Mouse (Mus musculus) limb, embryonic 11.5 days (tissue): ENCODE data around the gene 7530416G11Rik. TPM values are rescaled to one million over a fixed set of nuclear protein-coding genes. Genes with fewer than 3 reads are reported as not detected.

ENCODE experiments used
- ATAC-seq: fragments of 200-750 bp; cut with Nextera tagmentation; 2 replicates; pipeline ENCODE4 v1.8.0; 2017; ENCODE audit warnings: low read depth; ENCODE audit not compliant: insufficient number of reproducible peaks, low FRiP score, low TSS enrichment
- DNase-seq: peaks from one replicate; pipeline ENCODE4 v3.0.0-alpha.2; 2015; ENCODE audit warnings: low spot score
- H3K27ac ChIP-seq: fragments of 300-500 bp; sonication (generic); replicated peaks from 2 replicates; pipeline ENCODE4 v1.5.1; 2014; ENCODE audit warnings: low read depth, mild to moderate bottlenecking, low read length
- H3K27me3 ChIP-seq: fragments of 300-500 bp; sonication (generic); 2 replicates; pipeline ENCODE4 v1.6.1; 2014; ENCODE audit warnings: mild to moderate bottlenecking, low read length, mixed read lengths; ENCODE audit not compliant: control insufficient read depth, insufficient read depth
- H3K36me3 ChIP-seq: fragments of 300-500 bp; sonication (generic); 2 replicates; pipeline ENCODE4 v1.6.1; 2014; ENCODE audit warnings: mild to moderate bottlenecking, low read length, moderate library complexity, mixed read lengths; ENCODE audit not compliant: control insufficient read depth, insufficient read depth
- H3K4me1 ChIP-seq: fragments of 300-500 bp; sonication (generic); 2 replicates; pipeline ENCODE4 v1.6.1; 2014; ENCODE audit warnings: low read length, mixed read lengths; ENCODE audit not compliant: control insufficient read depth, insufficient read depth
- H3K4me2 ChIP-seq: fragments of 300-500 bp; sonication (generic); 2 replicates; pipeline ENCODE4 v1.6.1; 2014; ENCODE audit warnings: low read depth, mild to moderate bottlenecking, moderate library complexity; ENCODE audit not compliant: severe bottlenecking
- H3K4me3 ChIP-seq: fragments of 300-500 bp; sonication (generic); 2 replicates; pipeline ENCODE4 v1.5.1; 2014; ENCODE audit warnings: low read depth, low read length
- H3K9ac ChIP-seq: fragments of 300-500 bp; sonication (generic); 2 replicates; pipeline ENCODE4 v1.6.1; 2014; ENCODE audit warnings: mild to moderate bottlenecking, low read length
- H3K9me3 ChIP-seq: fragments of 300-500 bp; sonication (generic); 2 replicates; pipeline ENCODE4 v1.6.1; 2016; ENCODE audit warnings: low read length; ENCODE audit not compliant: control insufficient read depth
- WGBS: fragments of 180-500 bp; shearing (Covaris S2); extraction: QIAGEN DNeasy Blood & Tissue Kit; methylation state at CpG from one replicate; pipeline ENCODE4 v1.1.7; 2014; 5-methylcytosine and 5-hydroxymethylcytosine counted together
- polyA plus RNA-seq: library from polyadenylated mRNA; unstranded; fragments of >200 nt; fragmentation: Nextera tagmentation; extraction: Ambion mirVana; gene quantifications from 2 replicates; pipeline ENCODE4 v1.2.1, GENCODE M21; 2014

The 7530416G11Rik gene
- polyA plus RNA-seq, 1 experiment from 2014 or later: not detected

GRCm38 (mm10) chr15:85457838-85458237, 45.2 kb downstream of the 7530416G11Rik start:
- H3K4me3 ChIP-seq: no peak overlapping the region
- no peaks in the 10 kb centered on the region for H3K9me3 ChIP-seq
- no peak for DNase-seq
- peaks cover 4% of the 10 kb centered on the region; the same call in 1 of the 2 replicates for H3K36me3 ChIP-seq
- ATAC-seq: no peak
- no peak overlapping the region for H3K9ac ChIP-seq
- no peak overlapping the region for H3K27ac ChIP-seq
- 75% methylated on average over 8 of the region's 8 CpGs for WGBS
- H3K4me2 ChIP-seq: no peak overlapping the region
- no peaks in the 10 kb centered on the region for H3K27me3 ChIP-seq
- no peaks in the 10 kb centered on the region for H3K4me1 ChIP-seq

- 84% methylated on average over 8 of the region's 8 CpGs for WGBS
- H3K36me3 ChIP-seq: no peaks in the 10 kb centered on the region
Measured at GRCm38 (mm10) chr15:85456891-85457290, 46.1 kb downstream of the 7530416G11Rik start.

GRCm38 (mm10) chr15:85446652-85447051, 56.4 kb downstream of the 7530416G11Rik start:
- H3K36me3 ChIP-seq: no peaks in the 10 kb centered on the region; the same call in 1 of the 2 replicates
- H3K4me1 ChIP-seq: no peaks in the 10 kb centered on the region

More at GRCm38 (mm10) chr15:85456891-85457290, 46.1 kb downstream of the 7530416G11Rik start:
- Histone ChIP-seq H3K4me2 (no peak overlapping the region), H3K9me3 (no peaks in the 10 kb centered on the region), H3K9ac (no peak overlapping the region), H3K27me3 (no peaks in the 10 kb centered on the region), H3K4me3 (no peak overlapping the region), H3K4me1 (no peaks in the 10 kb centered on the region), H3K27ac (no peak overlapping the region)
- DNase-seq (no peak), ATAC-seq (no peak)

More at GRCm38 (mm10) chr15:85446652-85447051, 56.4 kb downstream of the 7530416G11Rik start:
- WGBS: 77% methylated on average over 3 of the region's 3 CpGs
- Histone ChIP-seq H3K9ac (no peak overlapping the region), H3K9me3 (no peaks in the 10 kb centered on the region), H3K27ac (no peak overlapping the region), H3K27me3 (no peaks in the 10 kb centered on the region), H3K4me3 (no peak overlapping the region), H3K4me2 (no peak overlapping the region)
- DNase-seq (no peak), ATAC-seq (no peak)

Other genes with a start within 250 kb of the 7530416G11Rik start
- gene Atxn10, start 167.0 kb downstream of the 7530416G11Rik start, polyA plus RNA-seq: 318 and 331 TPM in 2 replicates
- gene Wnt7b, start 79.2 kb upstream of the 7530416G11Rik start, polyA plus RNA-seq: 13.4 and 19.1 TPM in 2 replicates
- gene Ppara, start 231.8 kb upstream of the 7530416G11Rik start, polyA plus RNA-seq: 0.91 and 1.0 TPM in 2 replicates